Mouse (Mus musculus) G1E-ER4 (cell line): Measurements from ENCODE around the gene Borcs8. TPM values are rescaled to one million over a fixed set of nuclear protein-coding genes. Genes with fewer than 3 reads are reported as not detected.

Source experiments
- GATA1 ChIP-seq: IDR thresholded peaks from one replicate; pipeline ENCODE4 v1.8.0; 2012; ENCODE audit warnings: low read length, inconsistent platforms
- polyA plus RNA-seq: library from polyadenylated mRNA; stranded (reverse); fragments of >175 nt; gene quantifications from 2 replicates; pipeline ENCODE4 v1.2.3, GENCODE M21; 2012

Gene Borcs8
- polyA plus RNA-seq, 1 experiment = 20.5 TPM

GRCm38 (mm10) chr8:70194191-70194590 lies 54.9 kb downstream of the Borcs8 start:
- no peak for TF ChIP-seq GATA1

GRCm38 (mm10) chr8:70195762-70196161 lies 56.5 kb downstream of the Borcs8 start:
- TF ChIP-seq GATA1 = no peak

Other genes starting within 250 kb of the Borcs8 start
- gene Tssk6, start 237.3 kb upstream of the Borcs8 start, polyA plus RNA-seq = 0.13 and 0.17 TPM in 2 replicates
- 148 and 187 TPM in 2 replicates for gene Ndufa13, start 236.9 kb upstream of the Borcs8 start, polyA plus RNA-seq
- gene Yjefn3, start 236.8 kb upstream of the Borcs8 start, polyA plus RNA-seq = 4.4 and 7.0 TPM in 2 replicates
- gene Gatad2a, start 143.1 kb upstream of the Borcs8 start, polyA plus RNA-seq = 79.8 and 115 TPM in 2 replicates
- 44.0 and 45.1 TPM in 2 replicates for gene Mau2, start 96.8 kb upstream of the Borcs8 start, polyA plus RNA-seq
- 48.9 and 53.3 TPM in 2 replicates for gene Sugp1, start 96.7 kb upstream of the Borcs8 start, polyA plus RNA-seq
- 0.08 TPM in 1 of 2 replicates, not detected in the other for gene Tm6sf2, start 66.6 kb upstream of the Borcs8 start, polyA plus RNA-seq
- gene Hapln4, start 56.0 kb upstream of the Borcs8 start, polyA plus RNA-seq = not detected in 2 replicates
- gene Ncan, start 18.6 kb upstream of the Borcs8 start, polyA plus RNA-seq = not detected in 2 replicates
- 17.2 and 17.9 TPM in 2 replicates for gene Nr2c2ap, start 8.2 kb upstream of the Borcs8 start, polyA plus RNA-seq
- gene Rfxank, start 345 bp upstream of the Borcs8 start, polyA plus RNA-seq = 3.2 and 6.5 TPM in 2 replicates
- 2.7 and 3.6 TPM in 2 replicates for gene Mef2b, start 212 bp downstream of the Borcs8 start, polyA plus RNA-seq
- gene Tmem161a, start 32.9 kb downstream of the Borcs8 start, polyA plus RNA-seq = 130 and 149 TPM in 2 replicates
- gene Slc25a42, start 72.8 kb downstream of the Borcs8 start, polyA plus RNA-seq = 18.7 and 20.1 TPM in 2 replicates
- gene Sugp2, start 94.7 kb downstream of the Borcs8 start, polyA plus RNA-seq = 21.8 and 26.2 TPM in 2 replicates
- 24.5 and 26.2 TPM in 2 replicates for gene Armc6, start 95.0 kb downstream of the Borcs8 start, polyA plus RNA-seq
- gene Homer3, start 143.3 kb downstream of the Borcs8 start, polyA plus RNA-seq = 34.3 and 37.1 TPM in 2 replicates
- gene Ddx49, start 163.0 kb downstream of the Borcs8 start, polyA plus RNA-seq = 41.5 and 54.5 TPM in 2 replicates
- gene Cope, start 163.0 kb downstream of the Borcs8 start, polyA plus RNA-seq = 311 and 375 TPM in 2 replicates
- not detected in 2 replicates for gene Cers1, start 176.3 kb downstream of the Borcs8 start, polyA plus RNA-seq
- not detected in 2 replicates for gene Gdf1, start 190.3 kb downstream of the Borcs8 start, polyA plus RNA-seq
- 126 and 139 TPM in 2 replicates for gene Upf1, start 213.8 kb downstream of the Borcs8 start, polyA plus RNA-seq
- gene Comp, start 234.1 kb downstream of the Borcs8 start, polyA plus RNA-seq = 0.28 and 0.29 TPM in 2 replicates